Mouse (Mus musculus) retina, postnatal 1 day (tissue): ENCODE data around the gene Dll1.

Source experiments
- DNase-seq: peaks from one replicate; pipeline ENCODE4 v3.0.0-alpha.2; 2012

The Dll1 gene

GRCm38 (mm10) chr17:15325976-15326842 is 50.5 kb downstream of the Dll1 start:
- no peak for DNase-seq

GRCm38 (mm10) chr17:15323191-15323834 is 53.4 kb downstream of the Dll1 start:
- DNase-seq, result peak; percentile 92
